Mouse (Mus musculus) adrenal gland, postnatal 14 days (tissue): ENCODE measurements around the gene Gm8857. TPM values are rescaled to one million over a fixed set of nuclear protein-coding genes. Genes with fewer than 3 reads are reported as not detected.
"Not testable (repeated sequence)": the region's sequence is repeated elsewhere in the genome, so short reads cannot be mapped to it uniquely, and the experiment has no call there.

ENCODE experiments used
- DNase-seq: peaks from one replicate; pipeline ENCODE4 v3.0.0; 2021; ENCODE audit warnings: mixed read lengths
- long read RNA-seq, 2 experiments: library from polyadenylated mRNA; stranded (forward); transcript quantifications; one replicate each; pipeline ENCODE4 v2.0.0; 2021
- total RNA-seq: library from RNA; stranded (reverse); gene quantifications from 2 replicates; pipeline ENCODE4 v1.2.3, GENCODE M21; 2021

Gene Gm8857
- not detected in 2 replicates for total RNA-seq
- long read RNA-seq, experiment 1: 0 reads
- long read RNA-seq, experiment 2: 0 reads

GRCm38 (mm10) chr5:10947505-10947904, at the start of gene Gm8857, which contains the start of gene Gm8871:
Gene Gm8857 (plus strand): TSS chr5:10947807.
Gene Gm8871 (plus strand): TSS chr5:10947805.
- DNase-seq: not testable (repeated sequence)

- DNase-seq: not testable (repeated sequence)
Measured at GRCm38 (mm10) chr5:10953512-10953911, 5.9 kb downstream of the Gm8857 start.

GRCm38 (mm10) chr5:10958057-10958456, 10.4 kb downstream of the Gm8857 start:
- peak; percentile 2 for DNase-seq

Other genes with a start within 250 kb of the Gm8857 start
- not detected in 2 replicates for gene Gm8871, start within 50 bp of the Gm8857 start, total RNA-seq
- gene Gm8879, start 179.8 kb downstream of the Gm8857 start, total RNA-seq: not detected in 2 replicates
- not detected in 2 replicates for gene Gm5861, start 235.3 kb downstream of the Gm8857 start, total RNA-seq